Mouse (Mus musculus) lung, embryonic 16.5 days (tissue): ENCODE measurements around the gene Srcap. TPM values are rescaled to one million over a fixed set of nuclear protein-coding genes. Genes with fewer than 3 reads are reported as not detected.
A peak's percentile ranks its signal among the peaks of the same experiment; 100 is the strongest.

ENCODE experiments used
- ATAC-seq: fragments of 200-750 bp; cut with Nextera tagmentation; 2 replicates; pipeline ENCODE4 v1.8.0; 2017; ENCODE audit warnings: low read depth, mild to moderate bottlenecking, moderate library complexity
- H3K27ac ChIP-seq: fragments of 300-500 bp; sonication (generic); 2 replicates; pipeline ENCODE4 v1.5.1; 2014; ENCODE audit warnings: mild to moderate bottlenecking, control low read depth, low read length
- H3K27me3 ChIP-seq: fragments of 300-500 bp; sonication (generic); 2 replicates; pipeline ENCODE4 v1.6.1; 2014; ENCODE audit warnings: low read depth, low read length, mixed read lengths; ENCODE audit not compliant: control insufficient read depth, insufficient read depth
- H3K36me3 ChIP-seq: fragments of 300-500 bp; sonication (generic); 2 replicates; pipeline ENCODE4 v1.6.1; 2014; ENCODE audit warnings: low read length; ENCODE audit not compliant: control insufficient read depth, insufficient read depth
- H3K4me1 ChIP-seq: fragments of 300-500 bp; sonication (generic); replicated peaks from 2 replicates; pipeline ENCODE4 v1.6.1; 2014; ENCODE audit warnings: low read length, mixed read lengths; ENCODE audit not compliant: control insufficient read depth, insufficient read depth
- H3K4me2 ChIP-seq: fragments of 300-500 bp; sonication (generic); 2 replicates; pipeline ENCODE4 v1.6.1; 2014; ENCODE audit warnings: low read depth, low read length, control low read depth
- H3K4me3 ChIP-seq: fragments of 300-500 bp; sonication (generic); 2 replicates; pipeline ENCODE4 v1.5.1; 2014; ENCODE audit warnings: mild to moderate bottlenecking, low read length, control low read depth
- H3K9ac ChIP-seq: fragments of 300-500 bp; sonication (generic); 2 replicates; pipeline ENCODE4 v1.6.1; 2014; ENCODE audit warnings: low read length, control low read depth
- H3K9me3 ChIP-seq: fragments of 300-500 bp; sonication (generic); 2 replicates; pipeline ENCODE4 v1.6.1; 2016; ENCODE audit warnings: low read length; ENCODE audit not compliant: control insufficient read depth
- WGBS: fragments of 180-500 bp; shearing (Covaris S2); extraction: QIAGEN DNeasy Blood & Tissue Kit; methylation state at CpG from one replicate; pipeline ENCODE4 v1.1.7; 2014; 5-methylcytosine and 5-hydroxymethylcytosine counted together
- microRNA-seq: library from miRNA; unstranded; fragments of <30 nt; microRNA quantifications from one replicate; pipeline ENCODE4, GENCODE M21; 2016
- polyA plus RNA-seq: library from polyadenylated mRNA; unstranded; fragments of >200 nt; fragmentation: Nextera tagmentation; extraction: Ambion mirVana; gene quantifications from 2 replicates; pipeline ENCODE4 v1.2.1, GENCODE M21; 2015

Gene Srcap
- polyA plus RNA-seq, 1 experiment from 2014 or later: 33.7 TPM

- H3K36me3 ChIP-seq: peaks cover 29% of the 10 kb centered on the region
- H3K4me2 ChIP-seq: no peak overlapping the region
- peaks cover 2% of the 10 kb centered on the region; the same call in 1 of the 2 replicates for H3K4me1 ChIP-seq
- WGBS: 91% methylated on average over 2 of the region's 2 CpGs
- H3K27me3 ChIP-seq: no peaks in the 10 kb centered on the region
- ATAC-seq: no peak
- no peak overlapping the region for H3K4me3 ChIP-seq
- H3K9me3 ChIP-seq: no peaks in the 10 kb centered on the region
- no peak overlapping the region for H3K27ac ChIP-seq
- no peak overlapping the region for H3K9ac ChIP-seq
These were observed 91.1 kb downstream of the Srcap start for GRCm38 (mm10) chr7:127602903-127603302.

GRCm38 (mm10) chr7:127604256-127604655 lies 92.5 kb downstream of the Srcap start:
- WGBS: 84% methylated on average over 10 of the region's 10 CpGs
- peaks cover 35% of the 10 kb centered on the region for H3K36me3 ChIP-seq
- no peak overlapping the region for H3K9ac ChIP-seq
- ATAC-seq: no peak
- no peaks in the 10 kb centered on the region for H3K9me3 ChIP-seq
- peaks cover 2% of the 10 kb centered on the region; the same call in 1 of the 2 replicates for H3K4me1 ChIP-seq
- no peak overlapping the region for H3K4me3 ChIP-seq
- no peaks in the 10 kb centered on the region for H3K27me3 ChIP-seq
- H3K4me2 ChIP-seq: no peak overlapping the region
- H3K27ac ChIP-seq: no peak overlapping the region

GRCm38 (mm10) chr7:127607150-127607549 lies 95.4 kb downstream of the Srcap start:
- Histone ChIP-seq H3K9ac (no peak overlapping the region), H3K4me1 (peaks cover 2% of the 10 kb centered on the region; the same call in 1 of the 2 replicates), H3K27me3 (no peaks in the 10 kb centered on the region), H3K9me3 (peaks cover 9% of the 10 kb centered on the region), H3K4me3 (no peak overlapping the region), H3K4me2 (no peak overlapping the region), H3K36me3 (peaks cover 45% of the 10 kb centered on the region), H3K27ac (no peak overlapping the region)
- WGBS: 60% methylated on average over 6 of the region's 6 CpGs
- ATAC-seq: peak; percentile 73

Small RNAs within 50 kb of the gene (microRNA-seq; reads per million reads assigned to microRNA genes)
- gene Gm47278: not detected
- not detected for gene Mir7060

Other genes starting within 250 kb of the Srcap start
- 49.6 and 54.5 TPM in 2 replicates for gene Sephs2, start 237.9 kb upstream of the Srcap start, polyA plus RNA-seq
- gene Itgal, start 215.7 kb upstream of the Srcap start, polyA plus RNA-seq: 2.1 and 3.1 TPM in 2 replicates
- gene Zfp768, start 166.4 kb upstream of the Srcap start, polyA plus RNA-seq: 15.1 and 17.6 TPM in 2 replicates
- 8.4 and 9.9 TPM in 2 replicates for gene Zfp747, start 135.9 kb upstream of the Srcap start, polyA plus RNA-seq
- 7.3 and 8.0 TPM in 2 replicates for gene 9130019O22Rik, start 124.8 kb upstream of the Srcap start, polyA plus RNA-seq
- gene E430018J23Rik, start 118.4 kb upstream of the Srcap start, polyA plus RNA-seq: 5.7 and 6.6 TPM in 2 replicates
- 9.1 and 9.3 TPM in 2 replicates for gene Zfp764, start 105.2 kb upstream of the Srcap start, polyA plus RNA-seq
- 24.9 and 25.3 TPM in 2 replicates for gene Zfp688, start 89.9 kb upstream of the Srcap start, polyA plus RNA-seq
- 6.4 and 6.7 TPM in 2 replicates for gene Zfp689, start 62.8 kb upstream of the Srcap start, polyA plus RNA-seq
- gene Prr14, start 52.4 kb upstream of the Srcap start, polyA plus RNA-seq: 38.6 and 43.3 TPM in 2 replicates
- gene Fbrs, start 32.8 kb upstream of the Srcap start, polyA plus RNA-seq: 9.9 and 11.1 TPM in 2 replicates
- 14.6 and 15.2 TPM in 2 replicates for gene Gm42715, start 7.6 kb downstream of the Srcap start, polyA plus RNA-seq
- 8.4 and 8.7 TPM in 2 replicates for gene Tmem265, start 49.4 kb downstream of the Srcap start, polyA plus RNA-seq
- 36.9 and 40.0 TPM in 2 replicates for gene Phkg2, start 61.4 kb downstream of the Srcap start, polyA plus RNA-seq
- gene Ccdc189, start 76.6 kb downstream of the Srcap start, polyA plus RNA-seq: 23.6 and 23.7 TPM in 2 replicates
- 47.6 and 51.1 TPM in 2 replicates for gene Rnf40, start 76.8 kb downstream of the Srcap start, polyA plus RNA-seq
- 12.5 and 12.6 TPM in 2 replicates for gene Zfp629, start 103.8 kb downstream of the Srcap start, polyA plus RNA-seq
- gene Bcl7c, start 196.9 kb downstream of the Srcap start, polyA plus RNA-seq: 40.5 and 46.1 TPM in 2 replicates
- gene Ctf1, start 200.8 kb downstream of the Srcap start, polyA plus RNA-seq: 11.4 and 11.8 TPM in 2 replicates
- gene Ctf2, start 220.2 kb downstream of the Srcap start, polyA plus RNA-seq: 0.23 and 0.24 TPM in 2 replicates
- 3.1 and 3.8 TPM in 2 replicates for gene Fbxl19, start 232.6 kb downstream of the Srcap start, polyA plus RNA-seq